Mouse (Mus musculus) urinary bladder, postnatal 25 days (tissue): ENCODE results near the gene Spata31d1a.
"Not testable (repeated sequence)": the region's sequence is repeated elsewhere in the genome, so short reads cannot be mapped to it uniquely, and the experiment has no call there.

Experiments used
- DNase-seq: peaks from one replicate; pipeline ENCODE4 v3.0.0; 2022; ENCODE audit warnings: low spot score

Spata31d1a gene

GRCm38 (mm10) chr13:59710230-59710629 is at the start of gene Spata31d1a:
Spata31d1a (minus strand) TSS chr13:59710330.
- no peak for DNase-seq

- no peak for DNase-seq
Measured at GRCm38 (mm10) chr13:59756906-59757305, 46.8 kb upstream of the Spata31d1a start.

GRCm38 (mm10) chr13:59750310-59750709 is 40.2 kb upstream of the Spata31d1a start:
- DNase-seq = no peak

GRCm38 (mm10) chr13:59746711-59747110 is 36.6 kb upstream of the Spata31d1a start, which contains the start of gene 1700014D04Rik:
1700014D04Rik (minus strand) TSS chr13:59746752.
- no peak for DNase-seq

- DNase-seq = no peak
Measured at GRCm38 (mm10) chr13:59746164-59746563, 36.0 kb upstream of the Spata31d1a start.

GRCm38 (mm10) chr13:59745462-59745861 is 35.3 kb upstream of the Spata31d1a start:
- no peak for DNase-seq

GRCm38 (mm10) chr13:59741697-59742096 is 31.6 kb upstream of the Spata31d1a start:
- no peak for DNase-seq

- no peak for DNase-seq
Measured at GRCm38 (mm10) chr13:59741096-59741495, 31.0 kb upstream of the Spata31d1a start.

- no peak for DNase-seq
Measured at GRCm38 (mm10) chr13:59739397-59739796, 29.3 kb upstream of the Spata31d1a start.

GRCm38 (mm10) chr13:59738455-59738854 is 28.3 kb upstream of the Spata31d1a start:
- DNase-seq = no peak

- no peak for DNase-seq
Measured at GRCm38 (mm10) chr13:59735190-59735589, 25.1 kb upstream of the Spata31d1a start.

- DNase-seq = not testable (repeated sequence)
Measured at GRCm38 (mm10) chr13:59734347-59734746, 24.2 kb upstream of the Spata31d1a start.

GRCm38 (mm10) chr13:59733936-59734335 is 23.8 kb upstream of the Spata31d1a start:
- DNase-seq = no peak

GRCm38 (mm10) chr13:59731652-59732051 is 21.5 kb upstream of the Spata31d1a start, which contains the start of gene Spata31d1d:
Spata31d1d (minus strand) TSS chr13:59731752.
- DNase-seq = no peak

GRCm38 (mm10) chr13:59728378-59729093 is 18.4 kb upstream of the Spata31d1a start:
- DNase-seq = peak; percentile 77

- no peak for DNase-seq
Measured at GRCm38 (mm10) chr13:59726139-59726867, 16.2 kb upstream of the Spata31d1a start.

- DNase-seq = not testable (repeated sequence)
Measured at GRCm38 (mm10) chr13:59722089-59722488, 12.0 kb upstream of the Spata31d1a start.

GRCm38 (mm10) chr13:59719475-59719874 is 9.3 kb upstream of the Spata31d1a start:
- DNase-seq = no peak

GRCm38 (mm10) chr13:59718857-59719440 is 8.8 kb upstream of the Spata31d1a start:
- DNase-seq = not testable (repeated sequence)

- DNase-seq = no peak
Measured at GRCm38 (mm10) chr13:59713710-59714109, 3.6 kb upstream of the Spata31d1a start.

GRCm38 (mm10) chr13:59711984-59712383 is 1.9 kb upstream of the Spata31d1a start, which contains the start of gene Spata31d1b:
Spata31d1b (plus strand) TSS chr13:59712284.
- DNase-seq = not testable (repeated sequence)

GRCm38 (mm10) chr13:59704562-59704961 is 5.6 kb downstream of the Spata31d1a start:
- no peak for DNase-seq

- DNase-seq = no peak
Measured at GRCm38 (mm10) chr13:59703514-59703913, 6.6 kb downstream of the Spata31d1a start.
